Mouse (Mus musculus) fat pad, adult 2 months (tissue): ENCODE data around the gene Xrcc1.
"Not testable (repeated sequence)": the region's sequence is repeated elsewhere in the genome, so short reads cannot be mapped to it uniquely, and the experiment has no call there.

Experiments used
- DNase-seq: peaks from one replicate; pipeline ENCODE4 v3.0.0-alpha.2; 2011; ENCODE audit warnings: low read depth, low spot score; ENCODE audit errors: extremely low read depth

Gene Xrcc1

DNA sequence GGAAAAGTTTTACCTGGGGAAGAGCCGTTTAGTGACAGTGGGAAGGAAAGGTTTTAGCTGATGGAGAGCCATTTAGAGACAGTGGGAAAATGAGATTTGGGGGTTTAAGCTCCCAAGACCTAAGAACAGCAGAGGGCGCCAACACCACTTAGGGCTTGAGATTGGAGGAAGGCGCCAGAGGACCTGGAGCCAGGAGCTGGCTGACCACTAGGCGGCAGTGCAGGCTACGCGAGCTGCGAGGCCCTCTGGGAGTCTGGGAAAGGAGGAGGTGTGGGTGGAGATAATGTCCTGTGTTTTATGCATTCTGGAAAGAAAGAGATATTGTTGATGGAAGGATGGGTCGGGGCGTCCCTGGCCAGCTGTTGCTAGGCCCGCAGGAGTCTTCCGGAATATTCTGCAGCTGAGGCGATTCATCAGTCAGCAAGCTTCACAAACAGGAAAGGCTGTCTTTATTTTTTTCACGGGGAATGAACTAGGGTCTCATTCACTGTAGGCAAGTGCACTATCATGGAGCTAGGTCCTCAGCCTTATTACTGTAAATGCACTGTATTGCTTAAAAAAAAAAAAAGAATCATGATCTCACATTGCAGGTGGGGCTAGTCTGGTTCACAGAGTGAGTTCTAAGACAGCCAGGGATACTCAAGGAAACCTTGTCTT, 55.0 kb downstream of the Xrcc1 start:
- no peak for DNase-seq

DNA sequence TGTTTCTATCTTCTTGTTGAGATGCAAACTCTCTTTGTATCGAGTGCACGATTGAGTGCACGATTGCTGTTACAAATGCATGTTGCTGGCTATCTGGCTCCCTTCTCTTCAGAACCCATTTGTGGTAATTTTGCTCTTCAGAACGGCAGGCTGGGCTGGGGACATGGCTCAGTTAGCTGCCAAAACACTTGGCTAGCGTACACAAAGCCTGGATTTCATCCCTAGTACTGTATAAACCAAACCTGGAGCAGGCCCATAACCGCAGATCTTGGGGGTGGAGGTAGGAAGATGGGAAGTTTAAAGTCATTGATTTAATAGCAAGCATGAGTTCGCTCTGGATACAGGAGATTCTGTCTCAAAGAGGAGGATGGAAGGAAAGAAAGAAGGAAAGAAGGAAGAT, 59.5 kb downstream of the Xrcc1 start:
- DNase-seq: no peak

DNA sequence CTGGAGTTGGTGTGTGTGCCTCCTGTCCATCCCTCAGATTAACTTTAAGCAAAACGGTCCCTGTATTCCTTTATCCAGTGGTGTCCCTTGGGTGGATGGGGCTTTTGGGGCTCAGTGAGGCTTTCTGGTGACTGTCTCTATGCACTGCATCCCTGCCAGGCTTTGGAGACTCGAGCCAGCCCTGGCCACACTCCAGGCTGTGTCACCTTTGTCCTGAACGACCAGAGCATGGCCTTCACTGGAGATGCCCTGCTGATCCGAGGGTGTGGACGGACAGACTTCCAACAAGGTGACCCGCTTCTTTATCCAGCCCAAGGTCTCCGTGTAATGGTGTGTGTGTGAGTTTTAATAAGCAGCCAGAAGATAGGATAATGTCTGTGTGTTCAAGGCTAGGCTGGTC, 60.0 kb downstream of the Xrcc1 start:
- no peak for DNase-seq

DNA sequence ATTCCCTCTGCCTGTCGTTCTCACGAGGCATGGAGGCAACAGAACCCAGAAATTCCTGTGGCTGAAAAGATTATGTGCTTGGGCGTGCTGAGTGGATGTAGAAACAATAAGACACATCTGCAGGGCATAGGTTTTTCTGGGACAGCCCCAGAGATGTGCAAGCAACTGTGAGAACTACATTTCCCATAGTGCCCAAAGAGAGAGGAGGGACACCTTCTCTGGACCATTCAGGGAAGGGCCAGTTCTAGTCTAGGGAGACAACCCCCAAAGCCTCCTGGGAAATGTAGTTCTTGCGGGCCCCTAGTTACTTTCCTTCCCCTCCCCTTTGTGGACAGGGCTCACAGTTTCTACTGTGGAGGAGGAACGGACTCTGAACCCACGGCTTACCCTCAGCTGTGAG, 61.9 kb downstream of the Xrcc1 start:
- DNase-seq: peak; percentile 68

DNA sequence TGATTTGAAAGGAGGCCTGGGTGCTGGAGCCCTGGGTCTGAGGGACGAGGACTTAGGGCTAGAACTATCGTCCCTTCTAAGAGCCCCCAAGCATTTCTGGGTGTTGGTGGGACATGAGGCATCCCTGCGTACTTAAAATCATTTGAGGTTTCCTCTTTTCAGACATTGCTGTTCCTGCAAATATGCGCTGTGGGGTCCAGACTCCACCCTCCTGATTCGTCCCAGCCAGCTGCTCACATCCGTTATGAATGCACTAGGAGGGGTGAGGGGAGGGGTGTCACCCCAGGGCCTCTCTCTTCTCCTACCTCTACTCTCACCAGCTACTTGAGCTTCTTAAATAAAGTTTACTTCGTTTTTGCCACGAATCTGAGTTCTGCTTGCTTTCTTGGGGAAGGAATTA, 62.5 kb downstream of the Xrcc1 start:
- DNase-seq: no peak

DNA sequence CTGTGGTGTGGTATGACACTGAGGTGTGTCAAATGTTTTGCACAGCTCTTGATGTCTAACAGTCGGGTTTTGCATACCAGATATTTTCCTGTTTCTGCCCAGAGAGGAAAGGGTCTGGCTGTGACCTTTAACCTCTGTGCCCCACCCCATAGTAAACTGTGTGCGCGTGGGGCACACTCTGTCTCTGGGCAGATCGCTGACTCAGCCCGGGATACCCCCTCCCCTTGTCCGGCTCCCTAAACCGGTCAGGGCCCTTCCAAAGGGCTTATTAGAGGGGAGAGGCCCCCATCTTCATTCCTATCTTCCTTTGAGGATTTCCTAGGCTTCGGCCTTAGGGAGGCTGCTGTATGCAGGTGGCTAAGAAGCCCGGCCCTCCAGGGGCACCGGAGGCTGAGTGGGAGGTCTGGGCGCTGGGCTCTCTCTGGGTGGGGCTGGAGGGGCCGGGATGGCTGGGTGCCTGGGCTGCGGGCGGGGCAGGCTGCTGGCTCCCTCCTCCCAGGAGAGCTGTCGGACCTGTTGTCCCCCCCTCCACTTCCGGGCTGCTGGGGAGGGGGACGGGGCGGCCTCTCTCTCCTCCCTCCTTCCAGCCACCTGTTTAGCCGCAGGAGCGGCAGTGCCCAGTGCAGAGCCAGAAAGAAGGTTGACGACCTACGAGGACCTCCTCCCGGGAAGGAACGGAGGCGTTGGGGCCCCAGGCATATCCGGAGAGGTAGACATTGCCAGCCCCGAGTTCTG, 64.2 kb downstream of the Xrcc1 start, which contains the start of gene Phldb3:
Phldb3 (plus strand) TSS at position 620 of the 735 bp plus-strand sequence.
- DNase-seq: no peak

DNA sequence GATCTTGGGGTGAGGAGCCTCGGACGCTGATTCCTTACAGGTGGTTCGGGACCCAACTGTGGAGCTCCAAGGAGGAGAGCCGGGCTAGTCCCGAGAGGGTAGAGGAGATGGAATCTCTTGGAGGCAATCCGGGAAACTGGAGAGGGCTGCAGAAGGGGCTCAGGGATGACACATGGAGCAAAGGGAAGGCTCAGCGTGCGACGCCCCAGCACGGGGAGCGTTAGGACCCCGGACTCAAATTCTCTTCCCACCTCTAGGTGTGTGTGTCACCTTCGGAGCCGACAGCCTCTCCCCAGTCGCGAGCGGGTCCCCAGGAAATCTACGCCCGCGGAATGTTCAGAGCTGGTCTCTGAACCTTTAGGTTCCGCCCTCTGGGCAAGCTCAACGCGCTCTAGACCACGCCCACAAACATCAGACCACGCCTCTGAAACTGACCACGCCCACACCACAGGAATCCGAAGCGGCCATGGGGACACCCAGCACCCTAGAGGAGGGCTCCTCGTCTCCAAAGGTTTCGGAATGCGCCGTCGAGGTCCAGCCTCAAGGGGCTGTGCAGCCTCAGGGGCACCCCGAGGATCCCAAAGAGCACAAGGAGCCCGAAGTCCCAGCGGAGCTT, 64.9 kb downstream of the Xrcc1 start:
- no peak for DNase-seq

DNA sequence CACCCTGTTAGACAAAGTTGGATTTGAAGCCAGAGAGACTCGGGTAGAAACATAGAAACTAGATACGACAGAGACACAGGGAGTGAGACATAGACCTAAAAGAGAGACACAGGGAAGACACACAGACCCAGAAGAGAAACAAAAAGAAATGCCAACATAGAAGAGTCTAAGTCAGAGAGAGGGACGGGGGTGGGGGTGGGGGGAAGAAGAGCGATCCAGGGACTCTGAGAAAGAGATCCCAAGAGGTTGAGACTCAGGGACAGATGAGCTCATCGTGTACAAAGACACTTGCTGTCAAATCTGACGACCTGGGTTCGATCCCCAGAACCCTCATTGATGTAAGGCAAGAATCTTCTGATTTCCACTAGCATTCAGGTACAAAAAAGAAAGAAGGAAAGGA, 65.6 kb downstream of the Xrcc1 start:
- DNase-seq: no peak

DNA sequence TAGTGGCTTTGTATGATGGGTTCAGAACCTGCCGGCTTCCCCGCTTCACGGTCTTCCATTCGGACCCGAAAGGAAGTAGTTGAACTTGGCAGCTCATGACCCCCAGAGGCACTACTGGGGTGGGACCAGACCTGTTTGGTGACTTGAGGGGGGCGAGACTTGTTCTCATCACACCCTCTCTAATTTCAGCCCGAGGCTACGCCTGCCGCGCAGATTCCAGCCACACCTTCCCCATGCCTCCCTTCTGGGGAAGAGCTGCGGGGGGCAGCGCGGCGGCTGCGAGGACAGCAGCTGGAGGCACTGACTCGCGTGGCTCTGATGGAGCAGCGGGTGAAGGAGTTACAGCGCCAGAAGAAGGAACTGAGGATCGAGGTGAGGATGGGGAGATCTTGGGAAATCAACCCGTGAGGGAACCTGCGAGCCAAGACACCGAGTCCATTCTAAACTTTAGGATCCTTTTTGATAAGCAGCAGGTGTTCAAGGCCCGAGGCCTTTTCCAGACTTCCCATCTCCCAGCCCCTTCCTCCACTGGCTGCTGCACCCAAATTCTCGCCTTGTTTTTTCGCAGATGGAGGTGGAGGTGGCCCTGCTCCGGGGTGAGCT, 66.3 kb downstream of the Xrcc1 start:
- no peak for DNase-seq

DNA sequence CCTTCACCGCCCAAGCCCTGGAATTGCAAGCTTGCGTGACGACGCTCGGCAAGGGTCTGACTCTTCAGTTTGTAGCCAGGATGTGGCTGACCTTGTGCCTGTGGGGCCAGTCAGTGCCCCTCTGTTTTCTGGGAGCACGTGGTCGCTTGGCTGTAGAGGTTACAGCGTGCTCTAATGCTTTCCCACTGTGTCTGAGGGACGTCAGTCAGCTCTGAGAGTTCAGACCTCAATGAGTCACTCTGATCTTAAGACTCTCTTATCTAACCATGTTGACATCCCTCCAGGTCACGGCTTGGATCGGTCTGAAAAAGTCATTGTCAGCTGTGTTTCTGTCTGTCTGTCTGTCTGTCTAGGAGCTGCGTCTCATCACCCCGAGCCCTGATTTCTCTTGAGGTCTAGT, 68.7 kb downstream of the Xrcc1 start:
- DNase-seq: no peak

DNA sequence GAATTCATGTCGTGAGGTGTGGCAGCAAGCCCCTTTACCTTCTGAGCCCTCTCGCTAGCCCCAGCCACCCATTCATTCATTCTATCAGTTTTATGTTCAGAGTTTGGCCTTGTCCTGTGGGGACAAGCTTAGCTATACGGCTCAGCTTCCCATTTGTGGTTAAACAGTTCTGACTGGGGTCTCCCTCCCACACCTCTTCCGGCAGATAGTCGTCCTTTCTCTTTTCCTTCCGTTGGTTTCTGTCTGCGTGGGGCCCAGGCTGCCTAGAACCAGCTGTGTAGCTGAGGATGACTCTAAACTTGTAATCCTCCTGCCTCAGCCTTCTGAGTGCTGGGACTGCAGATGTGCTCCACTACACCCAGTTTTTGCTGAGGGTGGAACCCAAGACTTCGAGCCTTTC, 71.7 kb downstream of the Xrcc1 start:
- DNase-seq: no peak

DNA sequence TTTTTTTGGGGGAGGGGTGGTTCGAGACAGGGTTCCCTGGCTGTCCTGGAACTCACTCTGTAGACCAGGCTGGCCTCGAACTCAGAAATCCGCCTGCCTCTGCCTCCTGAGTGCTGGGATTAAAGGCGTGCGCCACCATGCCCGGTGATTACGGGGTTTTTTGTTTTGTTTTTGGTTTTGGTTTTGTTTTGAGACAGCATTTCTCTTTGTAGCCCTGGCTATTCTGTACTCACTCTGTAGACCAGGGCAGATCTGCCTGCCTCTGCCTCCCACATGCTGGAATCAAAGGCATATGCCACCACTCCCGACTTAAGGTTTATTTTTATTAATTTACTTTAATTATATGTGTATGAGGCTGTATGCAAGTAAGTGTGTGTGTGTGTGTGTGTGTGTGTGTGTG, 72.3 kb downstream of the Xrcc1 start:
- not testable (repeated sequence) for DNase-seq

DNA sequence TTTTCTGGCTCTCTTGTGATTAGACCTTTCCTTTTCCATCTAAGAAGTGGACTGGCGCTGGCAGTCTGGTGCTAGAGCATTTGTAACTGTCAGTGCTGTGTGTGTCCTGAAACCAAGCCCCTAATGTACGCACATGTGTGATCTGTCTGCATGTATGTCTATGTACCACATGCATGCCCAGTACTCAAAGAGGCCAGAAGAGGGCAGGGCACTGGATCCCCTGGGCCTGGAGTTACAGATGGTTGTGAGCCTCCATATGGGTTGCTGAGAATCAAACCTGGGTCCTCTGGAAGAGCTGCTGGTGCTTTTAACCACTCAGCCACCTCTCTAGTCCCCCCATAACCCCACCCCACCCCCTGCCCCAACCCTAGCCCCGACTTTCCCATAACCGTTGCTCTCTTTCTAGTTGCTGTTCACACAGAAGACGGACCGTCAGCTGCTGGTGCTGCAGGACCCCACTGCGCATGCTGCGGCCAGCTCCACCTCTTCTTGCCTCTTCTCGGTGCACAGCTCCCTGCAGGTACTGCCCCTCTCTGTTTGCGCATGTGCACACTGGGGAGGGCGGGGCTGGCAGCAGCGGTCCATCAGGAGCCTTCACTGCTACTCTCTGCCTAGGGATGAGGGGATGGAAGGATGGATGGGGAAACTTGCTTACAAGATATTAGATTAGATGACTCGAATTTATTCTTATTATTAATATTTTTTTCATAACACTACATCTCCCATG, 73.7 kb downstream of the Xrcc1 start:
- no peak for DNase-seq

DNA sequence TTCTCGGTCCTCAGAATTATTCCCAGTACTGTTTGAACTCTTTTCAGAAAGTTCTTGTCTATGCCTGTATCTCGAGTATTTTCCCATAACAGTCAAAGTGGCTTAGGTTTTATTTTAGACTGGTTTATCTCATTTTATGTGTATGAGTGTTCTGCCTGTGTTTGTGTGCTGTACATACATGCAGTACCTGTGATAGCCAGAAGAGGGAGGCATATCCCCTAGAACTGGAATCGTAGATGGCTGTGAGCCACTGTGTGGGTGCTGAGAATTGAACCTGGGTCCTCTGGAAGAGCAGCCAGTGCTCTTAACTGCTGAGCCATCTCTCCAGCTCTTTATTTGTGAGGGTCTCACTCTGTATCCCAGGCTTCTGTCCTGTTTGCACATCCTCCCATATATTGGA, 75.1 kb downstream of the Xrcc1 start:
- DNase-seq: no peak

DNA sequence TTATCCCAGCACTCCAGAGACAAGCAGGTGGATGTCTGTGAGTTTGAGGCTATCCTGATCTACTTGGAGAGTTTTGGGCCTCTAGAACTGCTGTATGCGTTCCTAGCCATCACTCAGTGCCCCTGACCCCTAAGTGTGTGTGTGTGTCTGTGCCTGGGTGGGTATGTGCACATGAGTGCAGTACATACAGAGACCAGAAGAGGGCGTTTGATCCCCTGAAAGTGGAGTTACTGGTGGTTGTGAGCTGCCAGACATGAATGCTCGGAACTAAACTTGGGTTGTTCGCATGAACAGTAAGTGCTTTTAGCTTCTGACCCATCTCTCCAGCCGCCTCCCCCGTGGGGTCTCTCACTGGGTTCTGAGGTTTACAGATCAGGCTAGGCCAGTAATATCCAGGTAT, 76.9 kb downstream of the Xrcc1 start:
- no peak for DNase-seq
